Mouse (Mus musculus) intestine, postnatal 0 days (tissue): ENCODE measurements around the gene Mboat2. TPM values are rescaled to one million over a fixed set of nuclear protein-coding genes. Genes with fewer than 3 reads are reported as not detected.

Experiments used
- ATAC-seq: fragments of 200-750 bp; cut with Nextera tagmentation; 2 replicates; pipeline ENCODE4 v1.8.0; 2017; ENCODE audit warnings: mild to moderate bottlenecking, moderate TSS enrichment, moderate library complexity
- H3K27ac ChIP-seq: fragments of 300-500 bp; sonication (generic); 2 replicates; pipeline ENCODE4 v1.5.1; 2014; ENCODE audit warnings: mild to moderate bottlenecking, low read depth, low read length, moderate library complexity
- H3K27me3 ChIP-seq: fragments of 300-500 bp; sonication (generic); replicated peaks from 2 replicates; pipeline ENCODE4 v1.6.1; 2014; ENCODE audit warnings: low read length, mixed read lengths; ENCODE audit not compliant: control insufficient read depth, insufficient read depth
- H3K36me3 ChIP-seq: fragments of 300-500 bp; sonication (generic); 2 replicates; pipeline ENCODE4 v1.6.1; 2014; ENCODE audit warnings: mild to moderate bottlenecking, moderate library complexity; ENCODE audit not compliant: control insufficient read depth, insufficient read depth
- H3K4me1 ChIP-seq: fragments of 300-500 bp; sonication (generic); replicated peaks from 2 replicates; pipeline ENCODE4 v1.6.1; 2014; ENCODE audit warnings: antibody characterized with exemption, low read length, mixed read lengths; ENCODE audit not compliant: control insufficient read depth, insufficient read depth
- H3K4me2 ChIP-seq: fragments of 300-500 bp; sonication (generic); replicated peaks from 2 replicates; pipeline ENCODE4 v1.6.1; 2014; ENCODE audit warnings: low read depth, mild to moderate bottlenecking, moderate library complexity
- H3K4me3 ChIP-seq: fragments of 300-500 bp; sonication (generic); 2 replicates; pipeline ENCODE4 v1.5.1; 2014; ENCODE audit warnings: low read depth, low read length
- H3K9ac ChIP-seq: fragments of 300-500 bp; sonication (generic); 2 replicates; pipeline ENCODE4 v1.6.1; 2014; ENCODE audit warnings: mild to moderate bottlenecking, low read depth, low read length
- H3K9me3 ChIP-seq: fragments of 300-500 bp; sonication (generic); 2 replicates; pipeline ENCODE4 v1.6.1; 2016; ENCODE audit warnings: mixed run types; ENCODE audit not compliant: control insufficient read depth
- CTCF ChIP-seq: sonication (generic); IDR thresholded peaks from 2 replicates; pipeline ENCODE4 v1.5.1; 2016; ENCODE audit warnings: low read depth, mild to moderate bottlenecking, control low read depth, antibody characterized with exemption, moderate library complexity
- WGBS: fragments of 180-500 bp; shearing (Covaris S2); extraction: QIAGEN DNeasy Blood & Tissue Kit; methylation state at CpG from one replicate; pipeline ENCODE4 v1.1.7; 2014; 5-methylcytosine and 5-hydroxymethylcytosine counted together
- polyA plus RNA-seq: library from polyadenylated mRNA; unstranded; fragments of >200 nt; fragmentation: Nextera tagmentation; extraction: Ambion mirVana; gene quantifications from 2 replicates; pipeline ENCODE4 v1.2.1, GENCODE M21; 2015

Mboat2 gene
- polyA plus RNA-seq, 1 experiment from 2014 or later = 8.1 TPM

DNA sequence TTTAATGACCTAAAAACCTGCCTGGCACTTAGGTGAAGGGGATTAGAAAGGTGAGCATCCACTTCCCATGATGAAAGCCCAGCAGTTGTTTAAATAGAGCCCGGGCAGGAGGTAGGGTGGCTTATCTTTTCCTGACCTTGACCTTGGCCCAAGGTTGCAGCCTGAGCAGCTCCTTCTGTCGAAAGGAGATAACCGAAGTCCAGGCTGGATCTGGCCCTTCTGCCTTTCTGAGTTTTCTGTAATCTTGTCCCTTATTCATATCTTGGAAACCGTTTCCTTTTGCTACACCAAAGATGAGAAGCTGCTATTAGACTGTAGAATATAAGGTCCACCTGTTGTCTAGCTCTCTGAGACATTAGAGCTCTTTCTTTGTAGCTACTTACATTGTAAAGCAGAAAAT lies 61.9 kb downstream of the Mboat2 start:
- WGBS = 36% methylated on average over 4 of the region's 4 CpGs
- Histone ChIP-seq H3K36me3 (no peaks in the 10 kb centered on the region), H3K4me1 (0 out of 2 replicates have a peak, but pooled peaks cover 4% of the 10 kb centered on the region), H3K9ac (no peak overlapping the region), H3K27ac (no peak overlapping the region; the same call in 1 of the 2 replicates), H3K4me2 (no peak overlapping the region), H3K9me3 (no peaks in the 10 kb centered on the region), H3K4me3 (no peak overlapping the region), H3K27me3 (no peaks in the 10 kb centered on the region)
- TF ChIP-seq CTCF = no peak
- ATAC-seq = no peak

DNA sequence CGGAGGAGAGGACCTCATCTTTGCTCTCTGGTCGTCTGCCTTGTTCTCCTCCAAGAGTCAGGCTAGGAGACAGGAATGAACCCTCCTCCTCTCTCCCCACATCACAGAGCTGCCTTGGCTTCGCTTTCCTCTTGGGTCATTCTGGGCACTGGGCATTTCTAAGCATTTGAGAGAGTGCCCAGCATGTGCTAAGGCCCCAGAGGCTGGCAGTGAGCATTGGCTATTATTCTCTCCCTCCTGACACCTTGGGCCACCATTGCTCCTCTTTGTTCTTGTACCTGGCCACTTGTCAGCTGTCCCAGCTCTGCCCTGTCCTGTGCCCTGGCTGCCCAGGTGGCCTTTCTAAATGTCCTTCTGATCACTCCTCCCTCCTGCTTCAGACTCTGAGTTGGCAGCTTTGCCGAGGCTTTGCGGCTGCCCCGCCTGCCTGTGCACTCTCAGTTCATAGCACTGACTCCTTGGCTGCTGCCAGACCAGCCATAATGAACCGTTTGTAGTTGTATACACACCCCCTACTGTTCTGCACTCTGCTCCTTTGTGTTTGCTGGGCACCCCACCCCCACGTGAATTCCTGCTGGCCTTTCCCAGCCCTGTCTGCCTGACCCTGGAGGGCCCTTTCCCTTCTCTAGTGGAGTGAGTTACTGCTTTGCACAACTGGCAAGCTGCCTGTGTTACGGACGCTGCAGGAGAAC lies 63.2 kb downstream of the Mboat2 start:
- Histone ChIP-seq H3K36me3 (no peaks in the 10 kb centered on the region), H3K27me3 (no peaks in the 10 kb centered on the region), H3K4me2 (no peak overlapping the region), H3K4me1 (0 out of 2 replicates have a peak, but pooled peaks cover 4% of the 10 kb centered on the region), H3K4me3 (no peak overlapping the region), H3K9me3 (no peaks in the 10 kb centered on the region), H3K9ac (no peak overlapping the region), H3K27ac (peak overlapping the region; percentile 60)
- TF ChIP-seq CTCF = peak; percentile 35
- no peak for ATAC-seq
- WGBS = 43% methylated on average over 10 of the region's 10 CpGs

DNA sequence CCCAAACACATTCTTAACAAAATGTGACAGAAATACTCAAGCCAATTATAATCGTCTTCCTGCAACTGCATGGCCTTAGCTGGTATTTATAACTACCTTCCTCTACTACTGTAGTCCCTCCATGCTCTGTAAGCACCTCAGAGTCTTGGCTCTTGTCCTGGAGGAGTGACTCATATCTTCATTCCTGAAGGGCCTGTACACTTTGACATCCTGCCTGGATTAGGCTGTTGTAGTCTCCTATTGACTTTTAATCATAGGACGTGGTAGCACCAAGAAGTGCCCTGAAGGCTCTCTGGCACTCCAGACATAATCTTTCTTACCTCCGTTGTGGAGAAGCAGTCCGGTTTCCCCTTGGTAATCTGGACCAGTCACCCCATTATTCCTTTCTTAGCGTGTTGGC lies 64.7 kb downstream of the Mboat2 start:
- Histone ChIP-seq H3K36me3 (no peaks in the 10 kb centered on the region), H3K9ac (no peak overlapping the region), H3K27me3 (no peaks in the 10 kb centered on the region), H3K4me2 (no peak overlapping the region), H3K4me1 (0 out of 2 replicates have a peak, but pooled peaks cover 4% of the 10 kb centered on the region), H3K4me3 (no peak overlapping the region), H3K27ac (no peak overlapping the region), H3K9me3 (no peaks in the 10 kb centered on the region)
- ATAC-seq = no peak
- WGBS = 68% methylated on average over 5 of the region's 5 CpGs
- TF ChIP-seq CTCF = no peak

DNA sequence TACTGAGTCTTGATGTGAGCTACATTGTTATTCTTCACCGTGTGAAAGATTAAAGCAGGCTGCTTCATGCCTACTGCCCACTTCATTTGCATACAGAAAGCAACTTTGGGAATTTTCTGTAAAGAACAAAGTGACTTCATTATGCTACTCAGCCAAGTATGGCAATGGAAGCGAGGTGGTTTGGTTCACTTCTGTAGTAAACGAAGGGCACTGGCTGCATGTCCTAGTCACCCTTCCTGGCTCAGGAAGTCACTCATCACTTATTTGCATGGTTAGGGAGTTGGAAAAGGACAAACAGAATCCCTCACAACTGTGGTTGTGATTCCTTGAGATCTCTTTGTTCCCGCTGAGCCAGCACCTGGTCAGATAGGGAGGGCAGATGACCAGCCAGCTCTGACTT lies 66.7 kb downstream of the Mboat2 start:
- no peaks in the 10 kb centered on the region for H3K27me3 ChIP-seq
- no peak overlapping the region for H3K27ac ChIP-seq
- no peak overlapping the region for H3K4me3 ChIP-seq
- ATAC-seq = no peak
- 0 out of 2 replicates have a peak, but pooled peaks cover 4% of the 10 kb centered on the region for H3K4me1 ChIP-seq
- H3K36me3 ChIP-seq = no peaks in the 10 kb centered on the region
- no peak for TF ChIP-seq CTCF
- no peak overlapping the region for H3K9ac ChIP-seq
- no peaks in the 10 kb centered on the region for H3K9me3 ChIP-seq
- no peak overlapping the region for H3K4me2 ChIP-seq
- WGBS = 82% methylated on average over 4 of the region's 4 CpGs

DNA sequence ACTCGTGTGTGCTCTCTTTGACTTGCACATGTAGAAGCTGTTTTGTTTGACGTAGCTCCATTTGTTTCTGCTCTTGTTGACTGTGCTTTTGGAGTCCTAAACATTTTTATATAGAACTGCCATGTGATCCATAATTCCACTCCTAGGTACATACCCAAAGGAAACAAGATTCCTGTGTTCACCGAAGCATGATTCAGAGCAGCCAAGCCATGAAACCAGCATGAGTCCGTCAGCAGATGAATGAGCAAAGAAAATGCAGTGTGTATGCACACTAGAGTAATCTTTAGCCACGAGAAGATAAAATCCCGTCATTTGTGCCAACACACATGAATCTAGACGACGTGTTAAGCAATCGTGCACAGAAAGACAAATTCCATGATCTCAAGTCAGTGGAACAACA lies 67.5 kb downstream of the Mboat2 start:
- Histone ChIP-seq H3K27me3 (no peaks in the 10 kb centered on the region), H3K9ac (no peak overlapping the region), H3K4me3 (no peak overlapping the region), H3K27ac (no peak overlapping the region), H3K4me1 (no peaks in the 10 kb centered on the region), H3K36me3 (no peaks in the 10 kb centered on the region), H3K9me3 (no peaks in the 10 kb centered on the region), H3K4me2 (no peak overlapping the region)
- WGBS = 79% methylated on average over 9 of the region's 9 CpGs
- ATAC-seq = no peak
- no peak for TF ChIP-seq CTCF

DNA sequence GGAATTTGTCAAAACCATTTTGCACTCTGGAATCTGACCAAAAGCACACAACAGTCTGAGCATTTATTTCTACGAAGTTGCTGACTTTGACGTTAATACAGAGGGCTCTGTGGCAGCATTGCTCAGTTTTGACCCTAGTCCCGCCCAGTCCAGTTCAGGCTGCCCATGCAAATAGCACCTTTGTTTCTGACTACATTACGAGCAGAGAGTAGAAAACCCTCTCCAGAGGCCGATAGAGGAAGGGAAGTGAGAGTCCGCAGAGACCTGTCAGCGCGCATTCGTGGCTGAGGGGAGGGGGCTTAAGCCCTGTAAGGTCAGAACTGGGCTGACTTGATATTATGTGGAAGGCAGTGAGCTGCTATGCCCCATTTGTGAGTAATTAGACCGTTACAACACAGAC lies 69.0 kb downstream of the Mboat2 start:
- no peak overlapping the region for H3K4me2 ChIP-seq
- no peaks in the 10 kb centered on the region for H3K36me3 ChIP-seq
- no peak overlapping the region for H3K9ac ChIP-seq
- H3K9me3 ChIP-seq = no peaks in the 10 kb centered on the region
- no peak overlapping the region for H3K27ac ChIP-seq
- TF ChIP-seq CTCF = no peak
- whole genome bisulfite sequencing = 85% methylated on average over 10 of the region's 10 CpGs
- no peaks in the 10 kb centered on the region for H3K27me3 ChIP-seq
- H3K4me1 ChIP-seq = no peaks in the 10 kb centered on the region
- no peak overlapping the region for H3K4me3 ChIP-seq
- no peak for ATAC-seq

DNA sequence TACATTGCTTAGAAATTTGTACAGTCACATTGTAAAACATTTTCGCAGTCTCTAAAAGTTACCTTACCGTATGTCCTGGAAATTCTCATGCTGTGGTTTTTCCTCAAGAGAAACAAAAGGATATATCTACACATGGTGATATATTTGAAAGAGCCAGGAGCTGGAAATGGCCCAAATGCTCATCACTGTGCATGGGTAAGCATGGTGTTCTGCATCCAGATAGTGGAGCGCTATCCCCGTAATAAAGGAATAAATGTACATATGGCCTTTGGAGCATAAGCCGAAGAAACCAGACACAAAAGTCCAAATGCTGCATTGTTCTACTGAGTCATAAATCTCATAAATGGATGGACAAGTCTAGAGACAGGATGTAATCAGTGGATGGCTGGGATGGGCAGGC lies 72.1 kb downstream of the Mboat2 start:
- 73% methylated on average over 5 of the region's 5 CpGs for WGBS
- H3K9ac ChIP-seq = no peak overlapping the region
- no peaks in the 10 kb centered on the region for H3K4me1 ChIP-seq
- no peak overlapping the region for H3K4me3 ChIP-seq
- TF ChIP-seq CTCF = no peak
- ATAC-seq = no peak
- H3K9me3 ChIP-seq = no peaks in the 10 kb centered on the region
- H3K27ac ChIP-seq = no peak overlapping the region
- H3K27me3 ChIP-seq = no peaks in the 10 kb centered on the region
- H3K36me3 ChIP-seq = no peaks in the 10 kb centered on the region
- no peak overlapping the region for H3K4me2 ChIP-seq
